Mouse (Mus musculus) urinary bladder, postnatal 0 days (tissue): ENCODE measurements around the gene Naa16. TPM values are rescaled to one million over a fixed set of nuclear protein-coding genes. Genes with fewer than 3 reads are reported as not detected.

Experiments used
- polyA plus RNA-seq: library from polyadenylated mRNA; unstranded; fragments of >200 nt; fragmentation: Nextera tagmentation; extraction: Ambion mirVana; gene quantifications from 2 replicates; pipeline ENCODE4 v1.2.1, GENCODE M21; 2015

The Naa16 gene
- polyA plus RNA-seq: 12.3 and 15.4 TPM in 2 replicates

DNA sequence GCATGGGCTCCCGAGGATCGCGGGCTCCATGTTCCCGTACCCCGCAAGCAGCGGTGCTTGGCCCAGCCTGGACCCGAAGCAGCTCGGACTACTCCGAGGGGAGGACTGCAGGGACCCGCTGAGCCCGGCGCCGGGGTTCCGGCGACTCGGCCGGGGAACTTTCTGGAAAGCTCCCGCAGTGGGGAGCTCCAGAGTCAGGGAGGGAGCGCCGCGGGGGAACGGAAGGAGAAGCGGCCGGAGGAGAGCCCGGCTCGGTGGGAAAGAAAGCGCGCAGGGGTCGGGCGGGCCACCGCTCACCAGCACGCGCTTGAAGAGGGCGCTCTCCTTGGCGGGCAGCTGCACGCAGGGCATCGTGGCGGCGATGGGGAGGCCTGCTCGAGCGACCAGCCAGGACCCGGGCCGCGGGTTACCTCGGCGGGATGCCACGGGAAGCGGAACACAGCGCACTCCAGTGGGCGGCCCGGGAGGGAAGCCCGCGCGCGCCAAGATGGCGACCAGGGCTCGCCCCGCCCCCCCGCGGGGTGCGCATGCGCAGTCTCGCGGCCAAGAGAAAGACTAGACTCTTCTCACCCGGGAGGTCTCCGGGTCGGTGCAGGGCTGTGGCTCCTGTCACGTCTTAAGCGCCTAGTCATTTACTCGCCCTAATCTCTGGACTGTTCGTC is at the start of gene Naa16:
Naa16 (minus strand) TSS at position 514 of the 662 bp plus-strand sequence.

DNA sequence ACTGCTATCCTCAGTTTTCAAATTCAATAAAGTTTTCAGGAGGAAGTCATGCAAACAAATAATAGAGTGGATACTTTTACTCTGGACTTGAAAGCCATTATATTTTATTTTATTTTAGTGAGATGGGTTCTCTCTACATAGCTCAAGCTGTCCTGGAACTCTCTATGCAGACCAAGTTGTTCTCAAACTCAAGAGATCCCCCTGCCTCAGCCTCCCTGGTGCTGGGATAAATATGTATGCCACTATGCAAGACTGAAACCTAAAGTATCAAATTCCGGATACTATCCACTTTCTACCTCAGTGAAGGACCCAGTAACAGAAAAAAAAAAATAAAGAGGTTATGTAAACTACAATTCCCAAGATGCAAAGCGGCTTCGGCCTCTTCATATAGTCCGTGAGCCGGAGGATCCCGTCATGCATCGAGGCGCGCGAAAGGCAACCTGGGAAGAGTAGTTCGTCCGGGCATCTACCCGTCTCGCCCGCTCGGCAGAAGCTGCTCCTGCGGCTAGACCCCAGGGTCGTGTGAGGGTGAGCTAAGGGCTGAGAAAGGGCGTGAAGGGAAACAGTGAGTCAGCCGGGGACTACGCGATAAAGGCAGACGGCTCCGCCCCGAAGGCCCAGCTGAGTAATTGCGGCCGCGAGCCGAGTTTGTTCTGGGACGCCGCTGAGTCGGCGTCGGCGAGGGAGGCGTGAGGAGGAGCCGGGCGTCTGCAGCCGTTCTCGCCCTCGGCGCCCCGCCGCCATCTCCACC is 35.6 kb upstream of the Naa16 start, which contains the start of gene Kbtbd7:
Kbtbd7 (plus strand) TSS at position 533 of the 751 bp plus-strand sequence.

DNA sequence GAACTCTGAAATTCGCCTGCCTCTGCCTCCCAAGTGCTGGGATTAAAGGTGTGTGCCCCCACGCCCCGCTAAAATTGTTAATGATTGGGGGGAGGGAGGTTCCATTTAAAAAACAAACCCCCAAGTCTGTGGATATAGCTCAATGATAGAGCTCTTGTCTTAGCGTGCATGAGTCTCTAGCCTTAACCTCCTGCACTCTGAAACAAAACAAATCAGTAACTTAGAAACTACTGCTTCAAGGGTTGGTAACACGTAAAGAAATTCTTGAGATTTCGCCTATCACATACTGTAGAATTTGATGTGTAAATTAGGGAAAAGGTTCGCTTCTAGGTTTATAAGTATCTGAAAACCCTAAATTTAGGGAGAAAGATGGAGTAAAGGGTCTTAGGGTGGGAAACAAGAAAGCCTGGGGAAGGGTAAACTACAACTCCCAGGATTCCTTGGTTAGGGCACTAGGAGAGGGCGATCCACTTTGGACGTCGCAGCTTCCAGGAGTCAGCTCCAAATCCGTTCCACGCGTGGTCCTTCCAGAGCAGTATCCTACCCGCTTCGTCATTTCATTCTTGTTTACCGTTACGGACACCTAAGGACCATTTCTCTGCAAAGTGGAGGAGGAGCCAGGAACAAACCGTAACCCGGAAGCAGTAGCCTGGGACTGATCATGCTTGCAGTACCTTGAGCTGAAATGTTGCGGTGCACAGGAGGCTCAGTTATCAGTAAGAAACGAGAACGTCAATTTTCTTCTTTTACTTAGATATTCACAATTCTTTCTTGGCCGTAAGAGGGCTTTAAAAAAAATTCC is 6.9 kb upstream of the Naa16 start, which contains the start of gene Mtrf1:
Mtrf1 (plus strand) TSS at position 452 of the 802 bp plus-strand sequence.

DNA sequence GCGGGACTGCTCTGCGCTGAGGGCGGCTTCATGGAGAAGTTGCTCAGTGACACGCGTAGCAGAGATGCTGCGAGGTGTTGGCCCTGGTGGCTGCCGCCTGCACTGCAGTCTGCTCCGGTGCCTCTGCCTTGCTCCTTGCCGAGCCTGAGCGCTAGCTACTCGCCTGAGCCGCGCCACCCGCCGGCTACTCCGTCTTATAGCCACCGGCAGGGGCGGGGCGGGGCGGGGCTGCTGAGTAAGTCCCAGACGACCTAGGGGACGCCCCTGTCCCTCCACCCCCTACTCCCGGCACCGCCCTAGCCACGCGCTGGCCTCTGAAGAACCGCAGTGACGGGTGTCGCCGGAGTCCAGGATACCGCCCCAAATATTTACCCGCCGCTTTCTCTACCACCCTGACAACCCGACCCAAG is 89.1 kb downstream of the Naa16 start, which contains the start of gene Rgcc:
Rgcc (minus strand) TSS at position 180 of the 410 bp plus-strand sequence.

Other genes starting within 250 kb of the Naa16 start
- not detected in 2 replicates for gene Zfp957, start 143.4 kb downstream of the Naa16 start, polyA plus RNA-seq
- 36.3 and 38.3 TPM in 2 replicates for gene Rgcc, start 89.1 kb downstream of the Naa16 start, polyA plus RNA-seq
- 6.1 and 6.6 TPM in 2 replicates for gene Mtrf1, start 7.0 kb upstream of the Naa16 start, polyA plus RNA-seq
- gene Kbtbd7, start 35.7 kb upstream of the Naa16 start, polyA plus RNA-seq: 4.4 and 4.7 TPM in 2 replicates
- gene Kbtbd6, start 61.1 kb upstream of the Naa16 start, polyA plus RNA-seq: 0.27 and 0.71 TPM in 2 replicates
- 19.0 and 20.2 TPM in 2 replicates for gene Elf1, start 90.4 kb upstream of the Naa16 start, polyA plus RNA-seq
- 25.3 and 31.7 TPM in 2 replicates for gene Wbp4, start 90.7 kb upstream of the Naa16 start, polyA plus RNA-seq
- gene Sugt1, start 196.9 kb upstream of the Naa16 start, polyA plus RNA-seq: 73.7 and 84.1 TPM in 2 replicates